Mouse (Mus musculus) hindbrain, postnatal 0 days (tissue): ENCODE results near the gene Denr. TPM values are rescaled to one million over a fixed set of nuclear protein-coding genes. Genes with fewer than 3 reads are reported as not detected.
A peak's percentile ranks its signal among the peaks of the same experiment; 100 is the strongest.

Source experiments
- ATAC-seq: fragments of 200-750 bp; cut with Nextera tagmentation; 2 replicates; pipeline ENCODE4 v1.8.0; 2017; ENCODE audit warnings: mild to moderate bottlenecking, moderate TSS enrichment, moderate library complexity
- DNase-seq: peaks from one replicate; pipeline ENCODE4 v3.0.0-alpha.2; 2015; ENCODE audit warnings: low spot score
- H3K27ac ChIP-seq: fragments of 300-500 bp; sonication (generic); 2 replicates; pipeline ENCODE4 v1.5.1; 2014; ENCODE audit warnings: mild to moderate bottlenecking
- H3K27me3 ChIP-seq: fragments of 300-500 bp; sonication (generic); 2 replicates; pipeline ENCODE4 v1.6.1; 2014; ENCODE audit warnings: low read length, mixed read lengths; ENCODE audit not compliant: insufficient read depth
- H3K36me3 ChIP-seq: fragments of 300-500 bp; sonication (generic); 2 replicates; pipeline ENCODE4 v1.6.1; 2014; ENCODE audit warnings: low read length, mixed read lengths; ENCODE audit not compliant: insufficient read depth
- H3K4me1 ChIP-seq: fragments of 300-500 bp; sonication (generic); 2 replicates; pipeline ENCODE4 v1.6.1; 2014; ENCODE audit warnings: antibody characterized with exemption, low read length, mixed read lengths; ENCODE audit not compliant: insufficient read depth
- H3K4me2 ChIP-seq: fragments of 300-500 bp; sonication (generic); 2 replicates; pipeline ENCODE4 v1.6.1; 2014; ENCODE audit warnings: low read depth, mild to moderate bottlenecking, low read length, moderate library complexity, mixed read lengths
- H3K4me3 ChIP-seq: fragments of 300-500 bp; sonication (generic); 2 replicates; pipeline ENCODE4 v1.5.1; 2014; ENCODE audit warnings: low read length
- H3K9ac ChIP-seq: fragments of 300-500 bp; sonication (generic); replicated peaks from 2 replicates; pipeline ENCODE4 v1.6.1; 2014; ENCODE audit warnings: mild to moderate bottlenecking, low read length, moderate library complexity, mixed read lengths
- H3K9me3 ChIP-seq: fragments of 300-500 bp; sonication (generic); 2 replicates; pipeline ENCODE4 v1.6.1; 2016; ENCODE audit warnings: low read length, mixed read lengths
- CTCF ChIP-seq: IDR thresholded peaks from 2 replicates; pipeline ENCODE4 v1.5.1; 2016; ENCODE audit warnings: antibody characterized with exemption, control low read depth, low read depth
- WGBS: fragments of 180-500 bp; shearing (Covaris S2); extraction: QIAGEN DNeasy Blood & Tissue Kit; methylation state at CpG from one replicate; pipeline ENCODE4 v1.1.7; 2014; 5-methylcytosine and 5-hydroxymethylcytosine counted together
- polyA plus RNA-seq: library from polyadenylated mRNA; unstranded; fragments of >200 nt; fragmentation: Nextera tagmentation; extraction: Ambion mirVana; gene quantifications from 2 replicates; pipeline ENCODE4 v1.2.1, GENCODE M21; 2015
- total RNA-seq: library from RNA; depleted of rRNA; stranded (reverse); fragments of >200 nt; gene quantifications from 2 replicates; pipeline ENCODE4 v1.2.3, GENCODE M21; 2014; rRNA removed

Denr gene
- total RNA-seq, result 12.7 and 16.7 TPM in 2 replicates
- polyA plus RNA-seq, result 123 and 136 TPM in 2 replicates

- TF ChIP-seq CTCF, result peak; percentile 99
- peaks cover 3% of the 10 kb centered on the region; the same call in 1 of the 2 replicates for H3K4me1 ChIP-seq
- H3K27me3 ChIP-seq, result no peaks in the 10 kb centered on the region
- peak within 1 kb of the TSS; percentile 85 for H3K9ac ChIP-seq
- peak; percentile 97 for ATAC-seq
- H3K36me3 ChIP-seq, result peaks cover 13% of the 10 kb centered on the region
- under 1% methylated on average over 57 of the region's 61 CpGs for WGBS
- DNase-seq, result peak; percentile 100
- H3K4me3 ChIP-seq, result peak within 1 kb of the TSS; percentile 63
- peak within 1 kb of the TSS; percentile 85 for H3K27ac ChIP-seq
- peak within 1 kb of the TSS; percentile 98 for H3K4me2 ChIP-seq
- H3K9me3 ChIP-seq, result no peaks in the 10 kb centered on the region
Measured at GRCm38 (mm10) chr5:123906976-123907630, at the start of gene Denr. Gene Denr, plus strand, starts transcription at chr5:123907175.

DNA sequence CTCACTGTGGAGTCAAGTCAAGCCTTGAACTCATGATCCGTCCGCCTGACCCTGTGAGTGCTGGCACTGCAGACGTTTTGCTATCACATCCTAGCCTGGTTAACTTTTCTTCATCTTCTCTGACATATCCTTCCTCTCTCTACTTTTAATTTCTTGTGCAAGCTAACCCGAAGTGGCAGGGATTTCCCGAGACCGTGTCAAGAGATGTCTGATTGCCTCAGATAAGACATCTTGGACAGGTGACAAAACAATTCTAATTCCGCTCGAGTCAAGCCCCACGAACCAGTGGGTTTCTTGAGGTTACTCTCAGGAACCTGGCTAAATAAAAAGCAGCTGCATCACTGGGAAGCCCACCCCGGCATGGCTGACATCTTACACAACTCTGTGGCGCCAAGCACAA lies 48.2 kb upstream of the Denr start:
- 86% methylated on average over 11 of the region's 11 CpGs for WGBS
- DNase-seq, result no peak
- Histone ChIP-seq H3K9ac (no peak overlapping the region), H3K4me3 (no peak overlapping the region), H3K27ac (no peak overlapping the region), H3K27me3 (no peaks in the 10 kb centered on the region), H3K4me2 (no peak overlapping the region), H3K9me3 (no peaks in the 10 kb centered on the region), H3K36me3 (no peaks in the 10 kb centered on the region), H3K4me1 (no peaks in the 10 kb centered on the region)
- ATAC-seq, result no peak
- no peak for TF ChIP-seq CTCF

GRCm38 (mm10) chr5:123862374-123863350 lies 44.3 kb upstream of the Denr start:
- ATAC-seq, result no peak
- no peaks in the 10 kb centered on the region for H3K27me3 ChIP-seq
- no peak overlapping the region for H3K4me3 ChIP-seq
- TF ChIP-seq CTCF, result no peak
- H3K9ac ChIP-seq, result no peak overlapping the region
- no peak overlapping the region for H3K27ac ChIP-seq
- 76% methylated on average over 15 of the region's 15 CpGs for WGBS
- H3K4me1 ChIP-seq, result no peaks in the 10 kb centered on the region
- no peaks in the 10 kb centered on the region for H3K36me3 ChIP-seq
- no peak for DNase-seq
- no peaks in the 10 kb centered on the region for H3K9me3 ChIP-seq
- no peak overlapping the region for H3K4me2 ChIP-seq

GRCm38 (mm10) chr5:123863934-123864333 lies 43.0 kb upstream of the Denr start:
- Histone ChIP-seq H3K27ac (no peak overlapping the region), H3K4me2 (no peak overlapping the region), H3K27me3 (no peaks in the 10 kb centered on the region), H3K36me3 (no peaks in the 10 kb centered on the region), H3K9me3 (no peaks in the 10 kb centered on the region), H3K4me1 (no peaks in the 10 kb centered on the region), H3K9ac (no peak overlapping the region), H3K4me3 (no peak overlapping the region)
- DNase-seq, result no peak
- no peak for ATAC-seq
- TF ChIP-seq CTCF, result no peak
- 92% methylated on average over 14 of the region's 14 CpGs for WGBS

DNA sequence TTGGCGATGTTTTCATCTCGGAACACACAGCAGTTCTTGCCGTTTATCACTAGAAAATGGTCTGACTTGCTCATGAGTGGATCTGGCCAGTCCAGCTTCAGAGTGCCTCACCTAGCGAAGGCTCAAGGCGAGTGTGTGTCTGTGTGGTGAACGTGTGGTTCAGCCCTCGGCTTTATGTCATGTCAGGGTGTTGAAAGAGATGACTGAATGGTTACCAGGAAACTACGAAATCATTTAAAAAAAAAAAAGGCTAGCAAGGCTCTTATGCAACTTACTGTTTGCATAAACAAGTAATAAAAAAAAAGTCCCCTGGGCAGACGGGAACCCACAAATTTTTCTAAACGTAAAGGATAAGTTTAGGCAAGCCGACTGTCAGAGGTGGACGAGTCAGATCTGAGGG lies 41.6 kb upstream of the Denr start, which contains the start of gene Hcar2:
Hcar2 (minus strand) TSS at position 135 of the 400 bp plus-strand sequence.
- Histone ChIP-seq H3K36me3 (no peaks in the 10 kb centered on the region), H3K4me3 (no peak within 1 kb of the TSS), H3K27me3 (no peaks in the 10 kb centered on the region), H3K9me3 (no peaks in the 10 kb centered on the region), H3K9ac (no peak within 1 kb of the TSS), H3K4me1 (no peaks in the 10 kb centered on the region), H3K4me2 (no peak within 1 kb of the TSS), H3K27ac (no peak within 1 kb of the TSS)
- no peak for TF ChIP-seq CTCF
- 79% methylated on average over 12 of the region's 12 CpGs for WGBS
- no peak for DNase-seq
- no peak for ATAC-seq

DNA sequence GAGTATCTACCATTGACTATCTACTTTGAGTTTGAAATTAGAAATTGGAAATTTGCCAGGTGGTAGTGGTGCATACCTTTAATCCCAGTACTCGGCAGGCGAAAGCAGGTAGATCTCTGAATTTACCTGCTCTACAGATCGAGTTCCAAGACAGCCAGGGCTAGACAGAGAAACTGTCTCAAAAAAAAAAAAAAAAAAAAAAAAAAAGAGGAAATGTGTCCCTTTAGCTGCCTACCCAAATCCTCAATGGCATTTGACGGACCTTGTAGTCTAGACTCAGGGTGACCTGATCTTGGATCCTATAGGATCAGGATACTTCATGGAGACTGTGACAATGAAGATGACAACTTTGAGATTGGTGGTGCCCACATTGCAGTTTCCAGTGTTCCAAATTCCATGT lies 40.5 kb upstream of the Denr start:
- no peak for ATAC-seq
- Histone ChIP-seq H3K36me3 (no peaks in the 10 kb centered on the region), H3K4me1 (no peaks in the 10 kb centered on the region), H3K27me3 (no peaks in the 10 kb centered on the region), H3K9ac (no peak overlapping the region), H3K27ac (no peak overlapping the region), H3K4me3 (no peak overlapping the region), H3K9me3 (no peaks in the 10 kb centered on the region), H3K4me2 (no peak overlapping the region)
- WGBS, result 92% methylated on average over 4 of the region's 4 CpGs
- no peak for DNase-seq
- no peak for TF ChIP-seq CTCF
